34 mouse cellular contexts compared by ENCODE assay signal in genomic region chr17:31634896-31635295, GRCm38 (mm10). TPM values are rescaled to one million over a fixed set of nuclear protein-coding genes. Genes with fewer than 3 reads are reported as not detected.
"Had no signal": no experiment of that assay in that cellular context is flagged by ENCODE, and none has a peak within 500 bp of the region (broad histone marks: within the 10 kb centered on the region; RNA-seq: fewer than 3 reads in every experiment).

No protein-coding gene starts in this region.

- H3K4me3 ChIP-seq: gastrocnemius, adult 2 months; heart, embryonic 10.5 days; heart, embryonic 12.5 days; hindbrain, embryonic 10.5 days; hindbrain, embryonic 12.5 days; intestine, embryonic 15.5 days; left cerebral cortex, adult 2 months; limb, embryonic 10.5 days; limb, embryonic 12.5 days; liver, embryonic 13.5 days had no signal

- H3K36me3 ChIP-seq: heart, embryonic 10.5 days; heart, embryonic 12.5 days; hindbrain, embryonic 10.5 days; hindbrain, embryonic 12.5 days; intestine, embryonic 15.5 days; limb, embryonic 10.5 days; limb, embryonic 12.5 days; liver, embryonic 13.5 days had no signal

- H3K9me3 ChIP-seq: heart, embryonic 10.5 days; heart, embryonic 12.5 days; hindbrain, embryonic 10.5 days; hindbrain, embryonic 12.5 days; intestine, embryonic 15.5 days; limb, embryonic 10.5 days; limb, embryonic 12.5 days; liver, embryonic 13.5 days had no signal

- DNase-seq: gastrocnemius, adult 2 months; gastrocnemius, postnatal 10 days; gastrocnemius, postnatal 25 days; heart, adult 18-20 months; heart, postnatal 10 days; heart, postnatal 4 days; kidney, adult 18-20 months; kidney, adult 8-10 months; kidney, postnatal 10 days; kidney, postnatal 25 days; kidney, postnatal 4 days; layer of hippocampus, adult 9-11 months; liver, embryonic 13.5 days; lung, adult 18-20 months had no signal

- H3K9ac ChIP-seq: heart, embryonic 12.5 days; hindbrain, embryonic 12.5 days; hindbrain, embryonic 14.5 days; intestine, embryonic 15.5 days; limb, embryonic 12.5 days; liver, embryonic 13.5 days had no signal

- ATAC-seq: hindbrain, embryonic 16.5 days; inflammation-experienced regulatory T-cells, adult 6 months; intestine, embryonic 15.5 days; intestine, postnatal 0 days had no signal

- H3K4me2 ChIP-seq: heart, embryonic 12.5 days; hindbrain, embryonic 12.5 days; hindbrain, embryonic 14.5 days; intestine, embryonic 15.5 days; limb, embryonic 12.5 days; liver, embryonic 13.5 days had no signal

- H3K27ac ChIP-seq: gastrocnemius, adult 2 months; heart, embryonic 10.5 days; hindbrain, embryonic 10.5 days; hindbrain, embryonic 12.5 days; hindbrain, embryonic 14.5 days; intestine, embryonic 15.5 days; left cerebral cortex, adult 2 months; limb, embryonic 10.5 days; limb, embryonic 12.5 days; liver, embryonic 13.5 days had no signal

RNA-seq across cellular contexts. Expression of gene Cryaa, which starts 42.7 kb away (rescaled TPM):
- total RNA-seq: gastrocnemius, adult 2 months; gastrocnemius, postnatal 10 days; gastrocnemius, postnatal 25 days; gastrocnemius, postnatal 4 days; granulocyte monocyte progenitor cell, adult 5-6 weeks; heart, adult 18-20 months; heart, adult 8-10 months; heart, postnatal 10 days; heart, postnatal 25 days; heart, postnatal 4 days; left cerebral cortex, adult 2 months; left cerebral cortex, postnatal 36 days had no signal
- polyA plus RNA-seq: heart, embryonic 10.5 days; heart, embryonic 12.5 days; heart, embryonic 14.5 days; hindbrain, embryonic 10.5 days; hindbrain, embryonic 12.5 days; inflammation-experienced regulatory T-cells, adult 6 months; kidney, embryonic 14.5 days; kidney, embryonic 16.5 days; limb, embryonic 10.5 days; liver, embryonic 13.5 days had no signal
